Mouse (Mus musculus) bone marrow, adult 2 months (tissue): ENCODE measurements around the gene Mast4. TPM values are rescaled to one million over a fixed set of nuclear protein-coding genes. Genes with fewer than 3 reads are reported as not detected.

Source experiments
- H3K27ac ChIP-seq: fragments of 200-500 bp; 2 replicates; pipeline ENCODE4 v1.5.1; 2012; ENCODE audit warnings: low read depth, mild to moderate bottlenecking, control low read depth, inconsistent platforms, low read length; ENCODE audit not compliant: control insufficient read depth, poor library complexity, insufficient read depth
- H3K4me1 ChIP-seq: fragments of 200-500 bp; 2 replicates; pipeline ENCODE4 v1.6.1; 2011; ENCODE audit warnings: low read length; ENCODE audit not compliant: control insufficient read depth, insufficient read depth
- H3K4me3 ChIP-seq: fragments of 200-500 bp; replicated peaks from 2 replicates; pipeline ENCODE3; 2011; ENCODE audit warnings: mild to moderate bottlenecking, low read depth, low read length, control low read depth; ENCODE audit not compliant: control insufficient read depth
- CTCF ChIP-seq: fragments of 200-500 bp; IDR thresholded peaks from 2 replicates; pipeline ENCODE4 v1.5.1; 2011; ENCODE audit warnings: low read length, control low read depth; ENCODE audit not compliant: control insufficient read depth, insufficient read depth
- POLR2A ChIP-seq: fragments of 200-500 bp; IDR thresholded peaks from 2 replicates; pipeline ENCODE4 v1.6.1; 2011; ENCODE audit warnings: low read depth, mild to moderate bottlenecking, control low read depth, low read length, borderline replicate concordance; ENCODE audit not compliant: control insufficient read depth
- WGBS: fragments of 180-500 bp; shearing (Covaris S2); methylation state at CpG from one replicate; pipeline ENCODE4 v1.1.7; 2018; 5-methylcytosine and 5-hydroxymethylcytosine counted together
- polyA plus RNA-seq: library from polyadenylated mRNA; stranded (reverse); fragments of >200 nt; gene quantifications from 2 replicates; pipeline ENCODE4 v1.2.4, GENCODE M21; 2011; ENCODE audit warnings: low replicate concordance; ENCODE audit not compliant: missing spikeins, insufficient read depth, insufficient read length

The Mast4 gene
- polyA plus RNA-seq, 1 experiment = 6.7 TPM

- Histone ChIP-seq H3K4me3 (no peak overlapping the region), H3K4me1 (no peaks in the 10 kb centered on the region), H3K27ac (no peak overlapping the region)
- TF ChIP-seq CTCF (no peak), POLR2A (no peak)
- 73% methylated on average over 6 of the region's 6 CpGs for WGBS
Measured at GRCm38 (mm10) chr13:103102598-103102997, 231.7 kb downstream of the Mast4 start.

- WGBS = 2% methylated on average over 28 of the region's 28 CpGs
Measured at GRCm38 (mm10) chr13:103096346-103097150, 237.7 kb downstream of the Mast4 start.

GRCm38 (mm10) chr13:103095491-103095890, 238.8 kb downstream of the Mast4 start:
- no peak for TF ChIP-seq POLR2A
- no peak for TF ChIP-seq CTCF
- no peak overlapping the region for H3K27ac ChIP-seq
- no peak overlapping the region for H3K4me3 ChIP-seq
- 21% methylated on average over 7 of the region's 7 CpGs for WGBS
- no peaks in the 10 kb centered on the region for H3K4me1 ChIP-seq

More at GRCm38 (mm10) chr13:103096346-103097150, 237.7 kb downstream of the Mast4 start:
- no peaks in the 10 kb centered on the region for H3K4me1 ChIP-seq
- no peak overlapping the region for H3K27ac ChIP-seq
- TF ChIP-seq CTCF (no peak), POLR2A (no peak)
- H3K4me3 ChIP-seq = no peak overlapping the region

- H3K4me3 ChIP-seq = no peak overlapping the region
- 49% methylated on average over 5 of the region's 5 CpGs for WGBS
- H3K27ac ChIP-seq = no peak overlapping the region
- TF ChIP-seq POLR2A = no peak
- TF ChIP-seq CTCF = no peak
- H3K4me1 ChIP-seq = no peaks in the 10 kb centered on the region
Measured at GRCm38 (mm10) chr13:103094595-103094994, 239.7 kb downstream of the Mast4 start.

- Histone ChIP-seq H3K4me3 (no peak overlapping the region), H3K4me1 (no peaks in the 10 kb centered on the region), H3K27ac (no peak overlapping the region)
- TF ChIP-seq POLR2A (no peak), CTCF (no peak)
- WGBS = 74% methylated on average over 1 of the region's 1 CpGs
Measured at GRCm38 (mm10) chr13:103093713-103094112, 240.6 kb downstream of the Mast4 start.

- Histone ChIP-seq H3K4me1 (no peaks in the 10 kb centered on the region), H3K27ac (no peak overlapping the region), H3K4me3 (no peak overlapping the region)
- no peak for TF ChIP-seq POLR2A
- TF ChIP-seq CTCF = no peak
- 76% methylated on average over 15 of the region's 15 CpGs for WGBS
Measured at GRCm38 (mm10) chr13:103085540-103086121, 248.7 kb downstream of the Mast4 start.

- Histone ChIP-seq H3K27ac (no peak overlapping the region), H3K4me1 (no peaks in the 10 kb centered on the region), H3K4me3 (no peak overlapping the region)
- 42% methylated on average over 2 of the region's 6 CpGs for WGBS
- TF ChIP-seq CTCF (no peak), POLR2A (no peak)
Measured at GRCm38 (mm10) chr13:103082891-103083290, 251.4 kb downstream of the Mast4 start.

GRCm38 (mm10) chr13:103079806-103080205, 254.5 kb downstream of the Mast4 start:
- TF ChIP-seq POLR2A (no peak), CTCF (no peak)
- Histone ChIP-seq H3K4me3 (no peak overlapping the region), H3K4me1 (no peaks in the 10 kb centered on the region), H3K27ac (no peak overlapping the region)
- 76% methylated on average over 4 of the region's 4 CpGs for WGBS
